Mouse (Mus musculus): ENCODE results near the gene Mrps7.

The Mrps7 gene

DNA sequence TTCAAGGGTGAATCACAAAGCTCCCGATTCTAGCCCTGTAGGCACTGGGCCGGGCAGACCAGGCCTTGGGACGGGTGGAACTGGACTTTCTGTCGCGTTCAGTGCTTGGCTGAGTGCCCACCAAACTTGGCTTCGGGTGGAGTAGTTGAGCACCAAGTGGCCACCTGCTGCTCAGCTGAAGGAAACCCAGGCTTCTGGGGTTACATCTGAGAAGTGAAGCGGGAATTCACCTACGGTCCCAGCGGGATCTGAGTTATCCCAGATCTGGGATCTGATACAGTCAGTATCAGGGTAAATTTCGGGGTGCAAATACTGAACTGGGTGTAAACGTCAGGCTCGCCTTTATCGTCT is 8.3 kb downstream of the Mrps7 start:
- Histone ChIP-seq H3K27me3 (ENCODE audit: insufficient read depth, low read length) (no peaks in the 10 kb centered on the region), H3K4me3 (replicated peaks; ENCODE audit: low read length) (peak overlapping the region; percentile 91), H3K36me3 (ENCODE audit: insufficient read depth, low read length) (peaks cover 68% of the 10 kb centered on the region), H3K9me3 (ENCODE audit: low read length) (no peaks in the 10 kb centered on the region), H3K4me1 (replicated peaks; ENCODE audit: low read depth, low read length) (peaks cover 85% of the 10 kb centered on the region)
- TF ChIP-seq NANOG (IDR thresholded peaks at IDR 0.05; ENCODE audit: borderline replicate concordance, low read length), result no peak
- no peak for TF ChIP-seq CTCF (conservative IDR thresholded peaks at IDR 0.05; ENCODE audit: low read length)
- no peak for TF ChIP-seq POU5F1 (IDR thresholded peaks at IDR 0.05; ENCODE audit: borderline replicate concordance, low read length)

DNA sequence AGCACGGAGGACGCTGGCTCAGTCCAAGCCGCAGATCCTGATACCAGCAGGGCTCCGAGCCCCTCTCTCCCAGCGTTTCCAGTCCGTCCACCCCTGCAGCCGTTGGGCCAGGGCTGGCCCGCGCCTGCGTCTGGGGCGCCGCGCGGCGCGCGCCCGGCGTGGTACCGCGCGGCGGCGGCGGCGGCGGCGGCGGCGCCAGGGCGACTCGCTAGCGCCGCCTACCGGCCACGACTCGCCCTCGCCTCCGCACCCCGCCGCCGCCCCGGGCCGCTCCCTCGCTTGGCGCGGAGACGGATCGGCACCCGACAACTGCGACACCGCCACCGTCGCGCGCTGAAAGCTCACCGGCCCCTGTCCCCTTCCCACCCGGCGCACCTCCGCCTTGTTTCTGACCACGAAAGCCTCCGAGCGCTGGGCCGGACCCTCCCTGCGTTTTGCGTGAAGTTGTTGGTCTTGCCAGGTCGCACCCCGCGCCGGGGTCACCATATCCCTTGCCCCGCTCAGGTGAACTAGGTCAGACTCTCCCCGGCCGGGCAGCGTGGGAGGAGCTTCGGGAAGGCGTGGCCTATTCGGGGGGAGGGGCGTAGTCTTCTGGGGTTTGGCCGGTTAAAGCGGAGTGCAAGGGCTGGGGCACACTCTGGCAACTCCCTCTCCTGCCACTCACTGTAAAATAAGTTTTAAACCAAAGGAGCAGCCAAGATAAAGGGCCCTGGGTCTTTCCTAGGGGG is 8.8 kb downstream of the Mrps7 start, which contains the start of gene Mif4gd:
TSS of gene Mif4gd (minus strand) at position 560 of the 728 bp plus-strand sequence.
- peaks cover 86% of the 10 kb centered on the region for H3K4me1 ChIP-seq (replicated peaks; ENCODE audit: low read depth, low read length)
- peak within 1 kb of the TSS; percentile 91 for H3K4me3 ChIP-seq (replicated peaks; ENCODE audit: low read length)
- H3K36me3 ChIP-seq (ENCODE audit: insufficient read depth, low read length), result peaks cover 66% of the 10 kb centered on the region
- H3K27me3 ChIP-seq (ENCODE audit: insufficient read depth, low read length), result no peaks in the 10 kb centered on the region
- no peaks in the 10 kb centered on the region for H3K9me3 ChIP-seq (ENCODE audit: low read length)
- TF ChIP-seq POU5F1 (IDR thresholded peaks at IDR 0.05; ENCODE audit: borderline replicate concordance, low read length) (no peak), NANOG (IDR thresholded peaks at IDR 0.05; ENCODE audit: borderline replicate concordance, low read length) (no peak), CTCF (conservative IDR thresholded peaks at IDR 0.05; ENCODE audit: low read length) (no peak)

DNA sequence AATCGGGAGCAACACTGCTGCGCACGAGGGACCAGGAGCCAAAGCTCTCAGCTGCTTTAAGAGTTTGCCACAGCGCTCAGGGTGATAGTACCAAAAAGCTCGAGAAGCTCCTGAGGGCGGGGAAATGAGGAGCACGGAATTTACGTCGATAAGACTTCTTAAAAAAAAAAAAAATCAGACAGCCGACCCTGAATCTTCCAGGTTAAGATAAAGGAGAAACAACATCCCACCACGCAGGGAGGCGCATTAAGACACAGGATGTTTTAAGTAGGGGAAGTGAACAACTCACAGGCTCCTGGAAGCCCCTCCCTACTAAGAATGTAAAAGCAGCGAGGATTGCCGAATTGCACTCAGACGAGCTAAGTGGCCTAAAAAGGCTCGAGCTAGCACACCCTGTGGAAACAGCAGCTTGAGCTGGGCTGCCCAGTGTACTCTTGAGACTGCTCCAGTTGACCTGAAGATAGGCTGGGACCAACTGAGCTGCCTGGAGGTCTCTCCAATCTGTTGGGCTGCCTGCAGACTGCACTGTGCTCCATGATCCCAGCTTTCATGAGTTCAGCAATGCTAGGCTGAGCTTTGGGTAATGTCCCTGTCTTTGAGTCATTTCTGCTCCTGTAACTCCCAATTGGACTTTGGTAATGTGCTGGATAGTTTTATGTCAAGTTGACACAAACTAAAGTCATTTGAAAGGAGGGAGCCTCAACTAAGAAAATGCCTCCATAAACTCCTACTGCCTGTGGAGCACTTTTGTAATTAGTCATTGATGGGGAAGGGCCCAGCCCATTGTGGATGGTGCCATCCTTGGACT is 9.6 kb downstream of the Mrps7 start:
- H3K4me1 ChIP-seq (replicated peaks; ENCODE audit: low read depth, low read length), result peaks cover 87% of the 10 kb centered on the region
- H3K4me3 ChIP-seq (replicated peaks; ENCODE audit: low read length), result peak overlapping the region; percentile 91
- H3K9me3 ChIP-seq (ENCODE audit: low read length), result no peaks in the 10 kb centered on the region
- no peak for TF ChIP-seq POU5F1 (IDR thresholded peaks at IDR 0.05; ENCODE audit: borderline replicate concordance, low read length)
- no peak for TF ChIP-seq NANOG (IDR thresholded peaks at IDR 0.05; ENCODE audit: borderline replicate concordance, low read length)
- no peak for TF ChIP-seq CTCF (conservative IDR thresholded peaks at IDR 0.05; ENCODE audit: low read length)
- no peaks in the 10 kb centered on the region for H3K27me3 ChIP-seq (ENCODE audit: insufficient read depth, low read length)
- peaks cover 63% of the 10 kb centered on the region for H3K36me3 ChIP-seq (ENCODE audit: insufficient read depth, low read length)

DNA sequence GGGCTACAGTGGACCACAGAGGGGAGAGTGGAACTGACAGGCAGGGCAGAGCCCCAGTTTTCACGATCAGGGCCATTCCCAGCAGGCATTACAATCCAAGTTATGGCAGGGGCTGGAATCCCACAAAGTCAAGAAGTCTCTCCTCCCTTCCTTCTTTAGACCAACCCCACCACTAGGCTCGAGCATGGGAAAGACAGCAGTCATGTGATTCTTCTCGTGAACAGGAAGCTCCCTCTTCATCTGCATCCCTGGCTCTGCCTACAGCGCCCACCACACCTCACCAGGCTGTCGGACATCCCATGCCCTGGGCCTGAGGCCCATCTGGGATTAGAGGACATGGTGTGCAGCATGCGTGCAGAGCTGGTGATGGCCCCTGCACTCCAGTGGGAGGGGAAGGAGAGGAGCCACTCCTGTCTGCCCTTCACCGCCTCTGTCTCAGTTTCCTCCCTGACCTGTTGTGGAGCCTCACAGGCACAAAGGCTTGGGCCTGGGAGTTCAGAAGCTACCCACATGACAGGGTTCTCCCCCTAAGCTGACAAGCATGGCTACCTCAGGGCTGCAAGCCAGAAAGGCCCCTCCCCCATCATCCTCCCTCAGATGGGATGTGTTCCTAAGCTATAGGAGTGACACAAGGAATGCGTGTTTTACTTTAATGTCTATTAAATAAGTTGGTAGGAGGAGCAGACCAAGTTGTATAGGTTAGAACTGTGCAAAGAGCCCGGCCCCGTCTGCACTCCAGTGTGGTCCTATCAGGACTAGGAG is 10.8 kb downstream of the Mrps7 start:
- Histone ChIP-seq H3K4me1 (replicated peaks; ENCODE audit: low read depth, low read length) (peaks cover 85% of the 10 kb centered on the region), H3K9me3 (ENCODE audit: low read length) (no peaks in the 10 kb centered on the region), H3K27me3 (ENCODE audit: insufficient read depth, low read length) (no peaks in the 10 kb centered on the region), H3K36me3 (ENCODE audit: insufficient read depth, low read length) (peaks cover 62% of the 10 kb centered on the region), H3K4me3 (replicated peaks; ENCODE audit: low read length) (peak overlapping the region; percentile 91)
- TF ChIP-seq POU5F1 (IDR thresholded peaks at IDR 0.05; ENCODE audit: borderline replicate concordance, low read length), result no peak
- TF ChIP-seq CTCF (conservative IDR thresholded peaks at IDR 0.05; ENCODE audit: low read length), result 0 out of 2 replicates have a peak, but pooled peaks have one; percentile 3

DNA sequence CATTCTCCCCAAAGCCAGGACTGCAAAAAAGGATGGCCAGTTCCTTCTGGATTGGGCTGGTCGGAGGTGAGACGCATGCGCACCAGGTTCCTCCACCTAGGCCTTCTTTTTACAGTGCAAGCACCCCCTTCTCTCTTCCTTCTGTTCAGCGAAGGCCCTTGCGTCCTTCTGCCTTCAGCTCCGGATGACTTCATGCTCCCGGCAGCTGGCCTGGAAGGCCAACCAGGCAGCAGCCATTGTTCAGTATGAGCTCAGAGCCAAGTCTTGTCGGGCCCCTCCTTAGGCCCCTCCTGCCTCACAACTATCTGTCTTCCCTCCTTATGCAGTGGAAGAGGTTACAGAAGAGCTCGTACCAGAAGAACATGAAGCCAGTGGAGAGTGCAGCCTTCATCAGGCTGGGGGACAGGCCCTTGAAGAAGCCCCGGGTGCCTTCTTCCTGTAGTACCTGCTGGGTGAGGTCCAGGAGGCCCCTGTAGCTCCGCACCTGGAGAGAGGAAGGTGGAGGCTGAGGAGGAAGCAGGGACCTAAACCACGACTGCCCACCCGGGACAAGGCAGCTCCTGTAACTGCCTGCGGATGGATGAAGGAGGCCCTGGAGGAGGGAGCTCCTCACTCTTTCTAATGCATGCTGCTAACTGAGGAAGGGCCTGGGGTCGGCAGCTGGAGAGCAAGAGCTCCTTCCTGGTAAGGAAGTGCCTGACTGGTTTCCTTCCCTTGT is 11.5 kb downstream of the Mrps7 start:
- Histone ChIP-seq H3K27me3 (ENCODE audit: insufficient read depth, low read length) (no peaks in the 10 kb centered on the region), H3K4me1 (replicated peaks; ENCODE audit: low read depth, low read length) (peaks cover 84% of the 10 kb centered on the region), H3K9me3 (ENCODE audit: low read length) (no peaks in the 10 kb centered on the region), H3K36me3 (ENCODE audit: insufficient read depth, low read length) (peaks cover 61% of the 10 kb centered on the region), H3K4me3 (replicated peaks; ENCODE audit: low read length) (peak overlapping the region; percentile 91)
- TF ChIP-seq CTCF (conservative IDR thresholded peaks at IDR 0.05; ENCODE audit: low read length) (no peak), NANOG (IDR thresholded peaks at IDR 0.05; ENCODE audit: borderline replicate concordance, low read length) (no peak), POU5F1 (IDR thresholded peaks at IDR 0.05; ENCODE audit: borderline replicate concordance, low read length) (no peak)

GRCm38 (mm10) chr11:115615875-115616274 is 12.2 kb downstream of the Mrps7 start:
- TF ChIP-seq POU5F1 (IDR thresholded peaks at IDR 0.05; ENCODE audit: borderline replicate concordance, low read length), result no peak
- no peak for TF ChIP-seq NANOG (IDR thresholded peaks at IDR 0.05; ENCODE audit: borderline replicate concordance, low read length)
- TF ChIP-seq CTCF (conservative IDR thresholded peaks at IDR 0.05; ENCODE audit: low read length), result no peak

GRCm38 (mm10) chr11:115616371-115616770 is 12.6 kb downstream of the Mrps7 start:
- peaks cover 89% of the 10 kb centered on the region for H3K4me1 ChIP-seq (replicated peaks; ENCODE audit: low read depth, low read length)
- no peaks in the 10 kb centered on the region for H3K9me3 ChIP-seq (ENCODE audit: low read length)
- no peaks in the 10 kb centered on the region for H3K27me3 ChIP-seq (ENCODE audit: insufficient read depth, low read length)
- peaks cover 61% of the 10 kb centered on the region for H3K36me3 ChIP-seq (ENCODE audit: insufficient read depth, low read length)
- peak overlapping the region; percentile 91 for H3K4me3 ChIP-seq (replicated peaks; ENCODE audit: low read length)
- TF ChIP-seq POU5F1 (IDR thresholded peaks at IDR 0.05; ENCODE audit: borderline replicate concordance, low read length), result no peak
- TF ChIP-seq NANOG (IDR thresholded peaks at IDR 0.05; ENCODE audit: borderline replicate concordance, low read length), result no peak
- no peak for TF ChIP-seq CTCF (conservative IDR thresholded peaks at IDR 0.05; ENCODE audit: low read length)

More at GRCm38 (mm10) chr11:115615875-115616274, 12.2 kb downstream of the Mrps7 start:
- H3K36me3 ChIP-seq (ENCODE audit: insufficient read depth, low read length), result peaks cover 61% of the 10 kb centered on the region
- peaks cover 89% of the 10 kb centered on the region for H3K4me1 ChIP-seq (replicated peaks; ENCODE audit: low read depth, low read length)
- H3K9me3 ChIP-seq (ENCODE audit: low read length), result no peaks in the 10 kb centered on the region
- H3K27me3 ChIP-seq (ENCODE audit: insufficient read depth, low read length), result no peaks in the 10 kb centered on the region
- peak overlapping the region; percentile 91 for H3K4me3 ChIP-seq (replicated peaks; ENCODE audit: low read length)
